Mouse (Mus musculus) small intestine, adult 2 months (tissue): ENCODE measurements around the gene Morn4.

Experiments
- CTCF ChIP-seq: fragments of 200-500 bp; IDR thresholded peaks from 2 replicates; pipeline ENCODE4 v1.5.1; 2012; ENCODE audit warnings: low read depth, mild to moderate bottlenecking, control low read depth, inconsistent platforms, low read length, moderate library complexity, mixed read lengths; ENCODE audit not compliant: insufficient replicate concordance, insufficient read length; ENCODE audit errors: extremely low read depth
- POLR2A ChIP-seq: fragments of 200-500 bp; IDR thresholded peaks from 2 replicates; pipeline ENCODE4 v1.6.1; 2012; ENCODE audit warnings: low read depth, mild to moderate bottlenecking, control low read depth, inconsistent platforms, low read length, moderate library complexity

DNA sequence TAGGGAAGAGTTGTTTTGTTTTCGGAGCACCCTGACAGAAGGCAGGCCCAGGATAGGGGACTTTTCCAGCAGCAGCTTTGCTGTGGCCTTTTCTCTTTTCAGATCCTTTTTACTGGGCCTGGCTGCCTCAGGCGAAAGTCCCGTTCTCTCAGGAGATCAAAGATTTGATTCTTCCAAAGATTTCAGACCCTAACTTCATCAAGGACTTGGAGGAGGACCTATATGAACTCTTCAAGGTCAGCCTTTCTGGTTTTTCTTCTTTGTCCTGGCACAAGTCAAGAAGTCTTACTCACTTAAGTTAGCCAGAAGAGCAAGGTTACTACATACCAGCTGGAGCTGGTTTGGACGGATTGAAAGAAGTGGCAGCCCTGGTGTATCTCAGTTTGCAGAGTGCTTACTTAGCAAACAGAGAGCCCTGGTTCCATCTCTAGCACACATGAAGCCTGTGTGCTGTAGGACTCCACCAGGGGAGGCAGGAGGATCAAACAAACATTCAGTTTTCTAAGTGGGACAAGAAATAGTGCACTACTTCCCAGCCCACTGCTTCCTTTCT is 29.7 kb upstream of the Morn4 start:
- TF ChIP-seq CTCF (no peak), POLR2A (no peak)
